Mouse (Mus musculus) kidney, postnatal 4 days (tissue): ENCODE measurements around the gene Tmem106a.
A peak's percentile ranks its signal among the peaks of the same experiment; 100 is the strongest.
"Not testable (repeated sequence)": the region's sequence is repeated elsewhere in the genome, so short reads cannot be mapped to it uniquely, and the experiment has no call there.

ENCODE experiments used
- DNase-seq, 2 experiments: peaks; one replicate each; pipeline ENCODE4 v3.0.0; 2021; ENCODE audit warnings: mixed read lengths in 2 of 2

Gene Tmem106a

GRCm38 (mm10) chr11:101602491-101602890 is 20.4 kb downstream of the Tmem106a start:
- peak; percentile 86 to 87 for DNase-seq

GRCm38 (mm10) chr11:101604116-101604515 is 22.1 kb downstream of the Tmem106a start:
- DNase-seq = no peak

- DNase-seq = peak; percentile 88 to 92
Measured at GRCm38 (mm10) chr11:101604531-101605453, 22.8 kb downstream of the Tmem106a start.

- not testable (repeated sequence) for DNase-seq
Measured at GRCm38 (mm10) chr11:101607134-101607533, 25.1 kb downstream of the Tmem106a start.

GRCm38 (mm10) chr11:101610445-101610844 is 28.4 kb downstream of the Tmem106a start:
- DNase-seq = no peak

GRCm38 (mm10) chr11:101613596-101613995 is 31.6 kb downstream of the Tmem106a start:
- DNase-seq = no peak

- no peak for DNase-seq
Measured at GRCm38 (mm10) chr11:101614116-101614515, 32.1 kb downstream of the Tmem106a start.

GRCm38 (mm10) chr11:101615380-101615779 is 33.3 kb downstream of the Tmem106a start:
- DNase-seq = no peak

- DNase-seq = no peak
Measured at GRCm38 (mm10) chr11:101616104-101616503, 34.1 kb downstream of the Tmem106a start.

- DNase-seq = no peak
Measured at GRCm38 (mm10) chr11:101616948-101617767, 35.1 kb downstream of the Tmem106a start.

- peak; percentile 69 to 76 for DNase-seq
Measured at GRCm38 (mm10) chr11:101617849-101618248, 35.8 kb downstream of the Tmem106a start.

GRCm38 (mm10) chr11:101618596-101618995 is 36.6 kb downstream of the Tmem106a start:
- DNase-seq = no peak

GRCm38 (mm10) chr11:101620022-101620655 is 38.1 kb downstream of the Tmem106a start:
- DNase-seq = not testable (repeated sequence)

- DNase-seq = no peak
Measured at GRCm38 (mm10) chr11:101626649-101626994, 44.6 kb downstream of the Tmem106a start.

GRCm38 (mm10) chr11:101626995-101627856 is 45.2 kb downstream of the Tmem106a start, which contains the start of gene Rdm1:
Gene Rdm1, plus strand, starts transcription at chr11:101627195.
- DNase-seq = peak; percentile 88 to 93

GRCm38 (mm10) chr11:101627857-101628559 is 46.0 kb downstream of the Tmem106a start:
- peak; percentile 92 to 93 for DNase-seq

- not testable (repeated sequence) for DNase-seq
Measured at GRCm38 (mm10) chr11:101628733-101629417, 46.8 kb downstream of the Tmem106a start.

- DNase-seq = peak; percentile 10 to 38
Measured at GRCm38 (mm10) chr11:101635660-101636059, 53.6 kb downstream of the Tmem106a start.

GRCm38 (mm10) chr11:101639761-101640160 is 57.7 kb downstream of the Tmem106a start:
- no peak for DNase-seq

GRCm38 (mm10) chr11:101640857-101641709 is 59.0 kb downstream of the Tmem106a start:
- peak; percentile 84 to 91 for DNase-seq
